Mouse (Mus musculus) Patski (cell line): ENCODE results near the gene Peli2. TPM values are rescaled to one million over a fixed set of nuclear protein-coding genes. Genes with fewer than 3 reads are reported as not detected.

Experiments used
- ATAC-seq: fragments of 100-300 bp; one replicate; pipeline ENCODE4 v1.8.0; 2021
- CTCF ChIA-PET: fragments of 350-600 bp; sonication (Branson Sonifier 250); formaldehyde crosslinking; loops from one replicate; lab custom pipeline; 2022; ENCODE audit warnings: inconsistent platforms; lab: Charles Lee
- POLR2A ChIA-PET: fragments of 350-600 bp; sonication (Branson Sonifier 250); formaldehyde crosslinking; loops from one replicate; lab custom pipeline; 2022; ENCODE audit warnings: antibody characterized with exemption, inconsistent platforms; lab: Charles Lee
- DNase-seq: peaks from one replicate; pipeline ENCODE4 v3.0.0-alpha.2; 2011; ENCODE audit warnings: low read depth, low spot score
- H3K27me3 ChIP-seq: fragments of 371-371 bp; one replicate; pipeline ENCODE4 v1.5.1; 2021
- CTCF ChIP-seq: fragments of 100-300 bp; IDR thresholded peaks from one replicate; pipeline ENCODE4 v1.5.1; 2021
- in situ Hi-C: fragments of 300-500 bp; cut with MboI; formaldehyde crosslinking; loops from 3 replicates; pipeline ENCODE4 v1.11.1; 2018; ENCODE audit warnings: low pct_unique_long_range_greater_than_20kb, mixed read lengths
- polyA plus RNA-seq: library from polyadenylated mRNA; unstranded; gene quantifications from one replicate; pipeline ENCODE4 v1.2.3, GENCODE M21; 2021

Peli2 gene
- polyA plus RNA-seq, 1 experiment from 2014 or later = 5.4 TPM

DNA sequence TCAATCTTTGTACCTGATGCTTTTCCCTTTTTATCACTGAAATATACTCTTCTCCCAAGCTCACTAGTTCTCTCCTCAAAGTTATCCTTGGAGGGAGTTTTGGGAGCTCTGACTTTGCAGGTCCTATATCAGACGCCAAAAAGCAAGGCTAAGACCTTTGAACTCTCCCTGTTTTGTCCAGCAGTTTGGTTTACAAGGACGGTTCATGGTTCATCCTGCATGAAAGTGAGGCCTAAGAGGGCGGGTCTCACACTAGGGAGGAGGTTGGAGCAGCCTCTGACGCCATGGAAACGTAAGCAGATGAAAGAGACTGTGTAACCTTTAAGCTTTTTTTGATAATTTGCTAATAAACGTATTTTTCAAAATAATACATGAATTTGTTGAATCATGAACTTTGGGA lies 22.4 kb upstream of the Peli2 start:
- ChIA-PET CTCF (no interaction called here), POLR2A (interaction anchor here (0.6 kb wide), 1 partner anchor 16 kb away, joined by 3 read pairs; no protein-coding TSS in a partner anchor)
- in situ Hi-C loops = no loop called here
- TF ChIP-seq CTCF = no peak
- ATAC-seq (no peak), DNase-seq (no peak)
- H3K27me3 ChIP-seq = peaks cover 8% of the 10 kb centered on the region

DNA sequence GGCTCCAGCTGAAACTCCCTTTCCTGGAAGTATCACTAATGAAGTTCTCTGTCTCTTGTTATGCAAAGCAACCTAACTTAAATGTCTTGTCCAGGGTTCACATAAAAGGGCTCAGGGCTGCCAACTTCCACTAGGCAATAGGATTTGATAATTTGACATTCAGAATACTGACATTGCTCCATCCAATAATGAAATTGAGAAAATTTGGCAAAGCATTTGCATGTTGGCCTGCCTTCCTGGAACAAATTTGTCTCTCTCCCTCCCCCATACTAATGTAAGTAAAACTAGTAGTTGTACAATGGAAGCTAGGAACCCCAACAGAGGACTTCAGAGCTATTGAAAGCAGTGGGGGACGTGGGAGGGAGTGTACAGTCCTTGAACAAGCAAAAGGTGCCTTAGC lies 21.3 kb upstream of the Peli2 start:
- peaks cover 8% of the 10 kb centered on the region for H3K27me3 ChIP-seq
- DNase-seq (no peak), ATAC-seq (no peak)
- TF ChIP-seq CTCF = no peak
- ChIA-PET CTCF (interaction anchor here (1.8 kb wide), 1 partner anchor 13 kb away, joined by 5 read pairs; no protein-coding TSS in a partner anchor), POLR2A (interaction anchor here (0.6 kb wide), 1 partner anchor 232 kb away, joined by 4 read pairs; no protein-coding TSS in a partner anchor)
- in situ Hi-C loops = no loop called here

GRCm38 (mm10) chr14:48106453-48106852 lies 14.2 kb upstream of the Peli2 start:
- ChIA-PET POLR2A (no interaction called here), CTCF (no interaction called here)
- DNase-seq (no peak), ATAC-seq (no peak)
- no peak for TF ChIP-seq CTCF
- H3K27me3 ChIP-seq = peaks cover 18% of the 10 kb centered on the region
- in situ Hi-C loops = no loop called here

- ChIA-PET POLR2A (interaction anchor here (0.6 kb wide), 1 partner anchor 245 kb away, joined by 6 read pairs; no protein-coding TSS in a partner anchor), CTCF (no interaction called here)
- no peak for TF ChIP-seq CTCF
- no peak for DNase-seq
- ATAC-seq = no peak
- H3K27me3 ChIP-seq = peaks cover 23% of the 10 kb centered on the region
- in situ Hi-C loops = loop anchor here (5.0 to 10.0 kb wide), 2 partner anchors 239 to 363 kb away; no protein-coding TSS in a partner anchor
These were observed 2.6 kb upstream of the Peli2 start for GRCm38 (mm10) chr14:48117986-48118385.

- ATAC-seq = no peak
- no peak for TF ChIP-seq CTCF
- in situ Hi-C loops = loop anchor here (5.0 to 10.0 kb wide), 2 partner anchors 238 to 364 kb away; no protein-coding TSS in a partner anchor
These were observed 1.5 kb upstream of the Peli2 start for GRCm38 (mm10) chr14:48119012-48119647.

GRCm38 (mm10) chr14:48119648-48120270 lies 864 bp upstream of the Peli2 start:
- peaks cover 23% of the 10 kb centered on the region for H3K27me3 ChIP-seq
- DNase-seq (no peak), ATAC-seq (no peak)
- no peak for TF ChIP-seq CTCF
- ChIA-PET POLR2A (no interaction called here), CTCF (no interaction called here)
- in situ Hi-C loops = loop anchor here (5.0 to 10.0 kb wide), 2 partner anchors 238 to 365 kb away; no protein-coding TSS in a partner anchor

More at GRCm38 (mm10) chr14:48119012-48119647, 1.5 kb upstream of the Peli2 start:
- peaks cover 23% of the 10 kb centered on the region for H3K27me3 ChIP-seq
- ChIA-PET CTCF (no interaction called here), POLR2A (no interaction called here)
- DNase-seq = no peak

DNA sequence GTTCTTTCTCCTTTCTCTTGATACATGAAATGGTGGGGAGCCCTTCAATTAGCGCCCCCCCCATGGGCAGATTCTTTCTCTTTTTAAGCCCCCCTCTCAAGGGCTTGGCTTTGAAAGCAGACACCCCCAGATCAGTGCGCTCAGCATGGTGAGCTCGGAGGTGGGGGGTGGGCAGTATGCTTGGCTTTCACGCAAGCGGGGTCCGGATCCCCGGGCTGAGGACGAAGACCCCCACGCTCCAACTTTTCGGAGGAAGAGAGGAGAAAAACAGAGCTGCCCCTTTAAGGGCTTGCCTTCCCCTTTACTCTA lies 226 bp upstream of the Peli2 start:
- H3K27me3 ChIP-seq = peaks cover 23% of the 10 kb centered on the region
- no peak for TF ChIP-seq CTCF
- DNase-seq (no peak), ATAC-seq (no peak)
- ChIA-PET POLR2A (interaction anchor here (0.6 kb wide), 1 partner anchor 42 kb away, joined by 4 read pairs; no protein-coding TSS in a partner anchor), CTCF (interaction anchor here (1.2 kb wide), 1 partner anchor 36 kb away, joined by 5 read pairs; no protein-coding TSS in a partner anchor)
- in situ Hi-C loops = no loop called here

DNA sequence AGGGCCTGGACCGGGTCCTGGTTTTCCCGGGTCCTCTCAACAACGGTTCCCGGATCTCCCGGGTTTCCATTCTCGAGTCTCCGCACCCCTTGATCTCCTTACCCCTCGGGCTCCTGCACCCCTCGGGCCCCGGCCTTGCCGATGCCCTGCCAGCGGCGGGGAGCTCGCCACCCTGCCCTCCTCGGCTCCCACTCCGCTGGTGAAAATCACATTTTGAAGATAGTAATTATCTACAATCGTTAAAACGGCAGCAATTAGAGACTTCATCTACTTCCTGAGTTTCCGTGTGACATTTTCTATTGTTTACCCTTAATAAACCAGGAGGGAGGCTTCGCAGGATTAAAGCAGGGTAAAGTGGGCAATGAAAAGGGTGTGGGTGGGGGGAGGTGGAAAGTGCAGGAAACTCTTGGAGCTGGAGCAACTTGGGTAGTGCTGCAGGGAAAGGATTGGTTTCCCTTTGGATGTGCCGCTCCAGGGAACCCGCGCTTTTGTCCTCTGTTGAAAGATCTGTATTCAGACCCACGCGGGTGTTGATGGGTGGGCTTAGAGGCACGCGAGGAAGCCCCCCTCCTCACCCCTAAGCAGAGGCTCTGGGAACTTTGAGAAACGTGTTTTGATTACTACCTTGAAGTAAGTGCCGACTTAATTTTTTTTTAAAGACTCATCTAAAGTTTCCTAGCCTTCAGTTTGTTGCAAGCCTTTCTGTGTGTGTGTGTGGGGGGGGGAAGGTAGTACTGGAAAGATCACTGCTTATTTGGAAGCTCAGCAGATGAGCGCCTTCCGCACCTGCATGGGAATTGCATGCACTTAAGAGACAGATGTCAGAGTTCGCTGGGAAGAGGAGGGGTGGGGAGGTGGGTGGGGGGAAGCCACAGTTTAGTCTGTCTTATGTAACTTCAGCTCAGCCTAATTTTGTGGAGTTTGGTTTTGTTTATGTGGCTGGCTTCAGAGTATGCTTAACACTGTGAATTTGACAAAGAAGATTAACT lies 1.2 kb downstream of the Peli2 start:
- no peak for DNase-seq
- ChIA-PET CTCF (interaction anchor here (1.2 kb wide), 1 partner anchor 37 kb away, joined by 5 read pairs; no protein-coding TSS in a partner anchor), POLR2A (interaction anchor here (0.6 kb wide), 1 partner anchor 52 kb away, joined by 3 read pairs; no protein-coding TSS in a partner anchor)
- no peak for TF ChIP-seq CTCF
- in situ Hi-C loops = no loop called here
- peak; percentile 4 for ATAC-seq
- H3K27me3 ChIP-seq = peaks cover 20% of the 10 kb centered on the region

- in situ Hi-C loops = no loop called here
- H3K27me3 ChIP-seq = peaks cover 14% of the 10 kb centered on the region
- ChIA-PET POLR2A (interaction anchor here (0.7 kb wide), 1 partner anchor 190 kb away, joined by 8 read pairs; no protein-coding TSS in a partner anchor), CTCF (interaction anchor here (2.1 kb wide), 1 partner anchor 235 kb away, joined by 4 read pairs; no protein-coding TSS in a partner anchor)
- no peak for TF ChIP-seq CTCF
- ATAC-seq = no peak
- no peak for DNase-seq
These were observed 3.4 kb downstream of the Peli2 start for GRCm38 (mm10) chr14:48124011-48124410.

GRCm38 (mm10) chr14:48124816-48125215 lies 4.2 kb downstream of the Peli2 start:
- ChIA-PET CTCF (interaction anchor here (2.1 kb wide), 1 partner anchor 234 kb away, joined by 4 read pairs; no protein-coding TSS in a partner anchor), POLR2A (interaction anchor here (0.7 kb wide), 1 partner anchor 190 kb away, joined by 8 read pairs; no protein-coding TSS in a partner anchor)
- in situ Hi-C loops = no loop called here
- DNase-seq = no peak
- H3K27me3 ChIP-seq = peaks cover 9% of the 10 kb centered on the region
- TF ChIP-seq CTCF = no peak
- ATAC-seq = no peak
